Mouse (Mus musculus): Measurements from ENCODE around the gene L2hgdh. TPM values are rescaled to one million over a fixed set of nuclear protein-coding genes. Genes with fewer than 3 reads are reported as not detected.

L2hgdh gene
- total RNA-seq, 2 experiments from 2014 or later, result 17.3 to 19.9 TPM

- DNase-seq (ENCODE audit: extremely low spot score in 1 of 2, low spot score in 2 of 2), result no peak
- no peak overlapping the region for H3K27ac ChIP-seq
Observed at GRCm38 (mm10) chr12:69758221-69759185, 33.8 kb upstream of the L2hgdh start.

DNA sequence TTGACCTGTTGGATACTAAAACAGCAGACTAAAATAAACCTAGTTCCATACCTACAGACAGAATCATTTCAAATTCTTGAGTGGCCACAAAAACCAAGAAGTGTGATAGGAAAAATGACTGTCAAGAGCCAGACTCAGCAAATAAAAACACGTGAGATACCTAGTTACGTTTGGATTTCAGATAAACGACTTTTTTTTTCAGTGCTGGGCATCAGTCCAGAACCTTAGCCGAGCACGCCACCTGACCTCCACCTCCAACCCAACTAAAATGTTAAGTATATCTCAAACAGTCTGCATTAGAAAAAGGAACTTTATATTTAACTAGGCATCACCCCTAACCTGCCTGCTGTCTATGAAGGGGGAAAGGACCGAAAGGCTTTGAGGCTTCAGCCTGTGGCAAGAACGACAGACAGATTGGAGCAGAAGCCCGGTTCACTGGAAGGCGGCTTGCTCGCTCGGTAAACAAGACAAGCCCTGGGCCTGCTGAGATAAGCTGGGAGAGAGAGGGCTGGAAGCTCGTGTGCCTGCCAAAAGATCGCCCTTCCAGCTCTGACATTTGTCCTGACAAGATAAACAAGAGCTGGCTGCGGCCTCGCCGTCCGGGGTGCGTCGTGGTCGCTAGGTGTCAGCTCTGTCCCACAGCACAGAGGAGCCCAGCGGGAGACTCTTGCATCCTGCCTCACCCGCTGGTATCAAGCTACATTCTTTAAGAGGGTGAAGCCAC, 32.9 kb upstream of the L2hgdh start:
- intact Hi-C loops (cut with DNase I), result loop anchor here (5.0 kb wide), 1 partner anchor 135 kb away; the partner anchor contains the start of genes Atl1 and Map4k5
- DNase-seq (ENCODE audit: extremely low spot score in 1 of 2, low spot score in 2 of 2), result peak; percentile 42 to 44
- H3K4me3 ChIP-seq, result peak overlapping the region; percentile 13; the same call in 1 of the 2 replicates
- no peak overlapping the region for H3K27ac ChIP-seq
- peak; percentile 66 for TF ChIP-seq CTCF (IDR thresholded peaks at IDR 0.05)

More at GRCm38 (mm10) chr12:69758221-69759185, 33.8 kb upstream of the L2hgdh start:
- intact Hi-C loops (cut with DNase I), result loop anchor here (5.0 kb wide), 1 partner anchor 134 kb away; the partner anchor contains the start of genes Atl1 and Map4k5
- no peak for TF ChIP-seq CTCF (IDR thresholded peaks at IDR 0.05)
- peak overlapping the region; percentile 22; the same call in 1 of the 2 replicates for H3K4me3 ChIP-seq

DNA sequence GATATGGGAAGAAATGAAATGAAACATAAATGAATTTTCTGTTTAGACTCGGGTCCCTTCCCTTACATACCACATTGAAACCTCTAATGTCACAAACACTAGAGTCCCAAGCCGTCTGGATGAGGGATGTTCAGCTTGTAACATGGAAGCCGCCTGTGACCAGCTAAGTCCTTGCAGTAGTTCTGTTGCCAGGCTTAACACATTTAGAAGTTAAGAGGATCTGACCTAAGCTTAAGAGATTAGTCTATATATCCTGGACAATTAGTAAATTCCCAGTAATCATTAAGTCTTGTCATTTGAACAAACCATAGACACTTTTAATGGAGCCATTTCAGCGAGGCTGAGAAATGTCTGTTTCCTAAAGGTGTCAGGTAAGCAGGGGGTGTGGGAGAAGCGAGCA, 31.3 kb upstream of the L2hgdh start:
- Histone ChIP-seq H3K4me3 (no peak overlapping the region), H3K27ac (no peak overlapping the region)
- no peak for TF ChIP-seq CTCF (IDR thresholded peaks at IDR 0.05)
- no peak for DNase-seq (ENCODE audit: extremely low spot score in 1 of 2, low spot score in 2 of 2)
- intact Hi-C loops (cut with DNase I), result loop anchor here (5.0 kb wide), 1 partner anchor 136 kb away; the partner anchor contains the start of genes Atl1 and Map4k5

GRCm38 (mm10) chr12:69753936-69754335, 29.3 kb upstream of the L2hgdh start:
- no peak for TF ChIP-seq CTCF (IDR thresholded peaks at IDR 0.05)
- no peak for DNase-seq (ENCODE audit: extremely low spot score in 1 of 2, low spot score in 2 of 2)
- intact Hi-C loops (cut with DNase I), result no loop called here
- no peak overlapping the region for H3K4me3 ChIP-seq
- H3K27ac ChIP-seq, result no peak overlapping the region

GRCm38 (mm10) chr12:69751864-69752341, 27.2 kb upstream of the L2hgdh start:
- no peak; the same call in 1 of the 2 replicates for TF ChIP-seq CTCF (IDR thresholded peaks at IDR 0.05)
- no peak for DNase-seq (ENCODE audit: extremely low spot score in 1 of 2, low spot score in 2 of 2)
- intact Hi-C loops (cut with DNase I), result no loop called here

DNA sequence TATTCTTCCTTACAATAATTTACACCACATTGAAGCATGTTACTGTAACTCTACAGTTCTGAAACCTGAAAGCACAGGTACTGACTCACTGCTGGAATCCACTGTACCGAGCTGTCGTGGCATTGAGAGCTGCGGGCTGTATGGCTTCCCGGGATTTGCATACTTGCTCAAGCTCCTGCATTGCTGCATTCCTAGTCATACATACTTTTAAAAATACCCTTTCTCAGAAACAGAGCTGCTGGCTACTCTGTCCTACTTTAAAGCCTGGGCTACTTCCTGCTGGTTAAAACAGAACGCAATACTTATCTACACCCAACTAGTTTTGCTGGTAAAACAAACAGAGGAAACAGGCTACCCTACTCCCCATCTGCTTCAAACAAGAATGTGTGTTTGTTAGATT, 19.5 kb upstream of the L2hgdh start:
- no peak for DNase-seq (ENCODE audit: extremely low spot score in 1 of 2, low spot score in 2 of 2)
- Histone ChIP-seq H3K27ac (no peak overlapping the region), H3K4me3 (no peak overlapping the region)
- intact Hi-C loops (cut with DNase I), result no loop called here
- no peak for TF ChIP-seq CTCF (IDR thresholded peaks at IDR 0.05)

More at GRCm38 (mm10) chr12:69751864-69752341, 27.2 kb upstream of the L2hgdh start:
- Histone ChIP-seq H3K4me3 (no peak overlapping the region), H3K27ac (no peak overlapping the region)

- intact Hi-C loops (cut with DNase I), result no loop called here
- no peak overlapping the region for H3K27ac ChIP-seq
- H3K4me3 ChIP-seq, result no peak overlapping the region
- DNase-seq (ENCODE audit: extremely low spot score in 1 of 2, low spot score in 2 of 2), result no peak
- TF ChIP-seq CTCF (IDR thresholded peaks at IDR 0.05), result peak; percentile 5
Observed at GRCm38 (mm10) chr12:69741965-69742364, 17.3 kb upstream of the L2hgdh start.

DNA sequence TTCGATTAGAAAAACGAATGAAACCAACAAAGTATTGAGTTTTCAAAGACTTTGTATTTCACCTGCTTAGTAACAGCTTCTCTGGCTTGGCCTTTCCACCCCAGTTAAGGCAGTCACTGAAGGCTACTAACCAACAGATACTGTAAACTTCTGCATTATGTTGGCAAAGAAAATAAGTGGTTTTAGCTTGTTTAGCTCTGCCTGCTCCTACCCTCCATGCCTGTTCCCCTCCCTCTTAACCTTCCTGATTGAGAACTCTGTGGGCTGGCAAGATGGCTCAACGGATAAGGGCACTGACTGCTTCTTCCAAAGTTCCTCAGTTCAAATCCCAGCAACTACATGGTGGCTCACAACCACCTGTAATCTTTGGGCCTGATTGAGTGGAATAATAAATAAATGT, 9.2 kb upstream of the L2hgdh start:
- no peak for DNase-seq (ENCODE audit: extremely low spot score in 1 of 2, low spot score in 2 of 2)

DNA sequence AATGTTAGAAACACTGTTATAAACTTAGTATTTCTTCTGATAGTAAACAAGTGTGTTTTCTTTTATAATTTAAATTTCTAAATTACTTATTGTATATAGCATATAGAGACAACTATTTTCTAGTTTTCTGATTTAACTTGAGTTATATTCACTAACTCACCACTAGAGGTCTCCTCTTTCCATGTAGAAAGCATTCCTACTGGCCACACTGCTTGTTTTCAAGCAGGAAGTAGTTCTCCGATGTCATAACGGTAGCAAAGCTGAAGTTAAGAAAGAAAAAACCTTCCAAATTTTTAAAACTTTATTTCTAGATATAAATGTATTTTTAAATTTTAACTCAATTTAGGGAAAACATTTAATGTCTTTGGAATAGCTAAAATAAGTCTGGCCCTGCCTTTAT, 8.8 kb upstream of the L2hgdh start:
- intact Hi-C loops (cut with DNase I), result loop anchor here (2.0 kb wide), 1 partner anchor 159 kb away; the partner anchor contains the start of genes Atl1 and Map4k5

More for the DNA sequence above, 9.2 kb upstream of the L2hgdh start:
- intact Hi-C loops (cut with DNase I), result loop anchor here (2.0 kb wide), 1 partner anchor 159 kb away; the partner anchor contains the start of genes Atl1 and Map4k5
- no peak for TF ChIP-seq CTCF (IDR thresholded peaks at IDR 0.05)
- Histone ChIP-seq H3K27ac (no peak overlapping the region), H3K4me3 (no peak overlapping the region)

DNA sequence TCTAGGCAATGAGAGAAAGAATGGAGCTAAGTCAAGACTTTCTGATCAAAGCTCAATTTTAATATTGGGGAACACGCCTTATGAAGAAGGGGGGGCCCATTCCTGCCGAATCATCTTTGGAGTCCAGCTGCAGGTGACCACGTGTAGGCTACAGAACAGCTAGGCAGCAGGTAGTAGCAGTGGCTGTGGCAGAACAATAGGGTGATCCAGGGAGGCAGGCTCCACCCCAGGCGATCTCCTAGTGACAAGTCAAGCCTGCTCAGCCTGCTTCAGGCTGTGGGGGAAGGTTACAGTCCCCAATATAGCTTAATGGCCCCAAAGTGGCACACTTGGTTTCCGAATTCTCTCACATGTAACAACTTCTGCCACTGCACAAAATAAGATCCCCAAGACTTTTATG, 7.5 kb upstream of the L2hgdh start:
- Histone ChIP-seq H3K4me3 (no peak overlapping the region), H3K27ac (no peak overlapping the region)
- no peak for DNase-seq (ENCODE audit: extremely low spot score in 1 of 2, low spot score in 2 of 2)
- intact Hi-C loops (cut with DNase I), result loop anchor here (2.0 kb wide), 1 partner anchor 161 kb away; the partner anchor contains the start of genes Atl1 and Map4k5
- TF ChIP-seq CTCF (IDR thresholded peaks at IDR 0.05), result no peak

More for the DNA sequence above, 8.8 kb upstream of the L2hgdh start:
- no peak for DNase-seq (ENCODE audit: extremely low spot score in 1 of 2, low spot score in 2 of 2)
- Histone ChIP-seq H3K27ac (no peak overlapping the region), H3K4me3 (no peak overlapping the region)
- TF ChIP-seq CTCF (IDR thresholded peaks at IDR 0.05), result peak; percentile 88

DNA sequence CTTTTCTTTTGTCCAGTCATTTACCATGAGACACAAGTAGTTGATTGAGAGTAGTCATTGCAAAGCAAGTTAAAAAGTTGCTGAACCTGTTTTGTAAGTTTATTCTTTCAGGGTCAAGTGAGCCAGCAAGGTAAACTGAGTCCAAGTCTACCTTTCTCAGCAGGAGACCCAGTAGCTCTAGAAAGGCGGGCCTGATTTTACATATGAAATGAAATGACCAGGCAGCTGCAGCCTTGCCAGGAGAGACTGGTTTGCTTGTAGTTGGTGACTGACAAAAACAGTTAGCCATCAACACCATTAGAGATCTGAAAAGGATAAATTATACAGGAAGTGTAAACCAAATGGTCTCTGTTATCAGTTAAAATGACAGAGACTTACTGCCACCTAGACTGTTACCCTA, 5.6 kb upstream of the L2hgdh start:
- no peak for TF ChIP-seq CTCF (IDR thresholded peaks at IDR 0.05)

More for the DNA sequence above, 5.6 kb upstream of the L2hgdh start:
- no peak overlapping the region for H3K27ac ChIP-seq
- intact Hi-C loops (cut with DNase I), result no loop called here
- no peak overlapping the region for H3K4me3 ChIP-seq
- DNase-seq (ENCODE audit: extremely low spot score in 1 of 2, low spot score in 2 of 2), result no peak

Data from left cerebral cortex, adult 2 months (tissue).